ENCODE assay signal across 8 mouse cellular contexts in genomic region chr2:39064687-39065399, GRCm38 (mm10). TPM values are rescaled to one million over a fixed set of nuclear protein-coding genes. Genes with fewer than 3 reads are reported as not detected.
A peak's percentile ranks its signal among the peaks of the same experiment; 100 is the strongest.
DNase-seq lines count a peak whose midpoint lies in the region; ATAC-seq and TF ChIP-seq lines count a peak whose summit lies in the region.

No protein-coding gene starts in this region.

- H3K4me2 ChIP-seq in heart, postnatal 0 days (ENCODE audit: low read depth, low read length) = peak overlapping the region; percentile 92
- H3K4me2 ChIP-seq in forebrain, embryonic 15.5 days (replicated peaks) = peak overlapping the region; percentile 85
- H3K4me2 ChIP-seq in liver, embryonic 15.5 days = peak overlapping the region; percentile 88

- H3K36me3 ChIP-seq in heart, postnatal 0 days (replicated peaks; ENCODE audit: control insufficient read depth, insufficient read depth, low read length) = peaks cover 31% of the 10 kb centered on the region
- H3K36me3 ChIP-seq in forebrain, embryonic 15.5 days = peaks cover 29% of the 10 kb centered on the region
- peaks cover 29% of the 10 kb centered on the region for H3K36me3 ChIP-seq in liver, embryonic 15.5 days (replicated peaks)

- under 1% methylated on average over 25 of the region's 25 CpGs for WGBS in heart, postnatal 0 days
- 4% methylated on average over 25 of the region's 25 CpGs for WGBS in forebrain, embryonic 15.5 days
- 1% methylated on average over 25 of the region's 25 CpGs for WGBS in liver, embryonic 15.5 days (ENCODE audit: insufficient replicate concordance)

- DNase-seq in heart, postnatal 0 days (ENCODE audit: low spot score) = peak; percentile 17
- DNase-seq in heart, postnatal 25 days (ENCODE audit: low spot score) = no peak
- DNase-seq in ovary, postnatal 36 days (ENCODE audit: low spot score) = no peak
- no peak for DNase-seq in layer of hippocampus, postnatal 10 days (ENCODE audit: low spot score in 2 of 2)
- DNase-seq in adrenal gland, adult 2 months = no peak

- peak overlapping the region; percentile 84 for H3K27ac ChIP-seq in heart, postnatal 0 days (ENCODE audit: low read depth)
- peak overlapping the region; percentile 75 for H3K27ac ChIP-seq in forebrain, embryonic 15.5 days (replicated peaks)
- peak overlapping the region; percentile 95 for H3K27ac ChIP-seq in liver, embryonic 15.5 days (replicated peaks)

- H3K4me3 ChIP-seq in heart, postnatal 0 days (ENCODE audit: low read depth, low read length) = peak overlapping the region; percentile 76
- H3K4me3 ChIP-seq in forebrain, embryonic 15.5 days = peak overlapping the region; percentile 98
- H3K4me3 ChIP-seq in liver, embryonic 15.5 days (replicated peaks) = peak overlapping the region; percentile 99

- H3K27me3 ChIP-seq in heart, postnatal 0 days (ENCODE audit: control insufficient read depth, insufficient read depth, low read length) = no peaks in the 10 kb centered on the region
- no peaks in the 10 kb centered on the region for H3K27me3 ChIP-seq in forebrain, embryonic 15.5 days
- H3K27me3 ChIP-seq in liver, embryonic 15.5 days = no peaks in the 10 kb centered on the region

- peak overlapping the region; percentile 92 for H3K9ac ChIP-seq in heart, postnatal 0 days (replicated peaks; ENCODE audit: low read depth, low read length)
- H3K9ac ChIP-seq in forebrain, embryonic 15.5 days (replicated peaks) = peak overlapping the region; percentile 96
- peak overlapping the region; percentile 97 for H3K9ac ChIP-seq in liver, embryonic 15.5 days

- H3K4me1 ChIP-seq in heart, postnatal 0 days (ENCODE audit: control insufficient read depth, insufficient read depth) = peaks cover 6% of the 10 kb centered on the region; the same call in 1 of the 2 replicates
- H3K4me1 ChIP-seq in forebrain, embryonic 15.5 days = peaks cover 13% of the 10 kb centered on the region
- H3K4me1 ChIP-seq in liver, embryonic 15.5 days (replicated peaks) = peaks cover 14% of the 10 kb centered on the region

- intact Hi-C loops in heart, postnatal 25 days (cut with DNase I) = loop anchor here (5.0 kb wide), 1 partner anchor 127 kb away; the partner anchor contains the start of gene Scai

- no peaks in the 10 kb centered on the region for H3K9me3 ChIP-seq in heart, postnatal 0 days (replicated peaks; ENCODE audit: control insufficient read depth, low read length)
- no peaks in the 10 kb centered on the region for H3K9me3 ChIP-seq in forebrain, embryonic 15.5 days
- no peaks in the 10 kb centered on the region for H3K9me3 ChIP-seq in liver, embryonic 15.5 days (replicated peaks)

- TF ChIP-seq EP300 in heart, postnatal 0 days (IDR thresholded peaks at IDR 0.05; ENCODE audit: low read depth) = no peak

- no peak for TF ChIP-seq CTCF in heart, postnatal 0 days (IDR thresholded peaks at IDR 0.05; ENCODE audit: low read depth)

- peak; percentile 69 for ATAC-seq in heart, postnatal 0 days (ENCODE audit: insufficient read depth, low read depth)
- peak; percentile 11 for ATAC-seq in activated CD4-positive, CD25-positive, alpha-beta regulatory T cell, adult 4 months
- ATAC-seq in forebrain, embryonic 15.5 days (replicated peaks) = peak; percentile 90
- peak; percentile 81 for ATAC-seq in liver, embryonic 15.5 days (ENCODE audit: insufficient read depth)

RNA-seq across cellular contexts. Expression of gene Golga1, which starts 0.5 kb away (rescaled TPM):
- 7.7 and 12.4 TPM in 2 replicates for total RNA-seq in heart, postnatal 0 days (2014; rRNA removed; ENCODE audit: low replicate concordance)
- polyA plus RNA-seq in heart, postnatal 0 days (2015; fragmentation: Nextera tagmentation; extraction: Ambion mirVana) = 19.2 and 21.2 TPM in 2 replicates
- 10 to 100 TPM; 14.7 to 15.0 TPM for total RNA-seq in heart, postnatal 25 days (2021)
- 10 to 100 TPM; 23.8 to 26.3 TPM for polyA plus RNA-seq in activated CD4-positive, CD25-positive, alpha-beta regulatory T cell, adult 4 months (2017; shearing (Covaris generic))
- 37.5 and 38.8 TPM in 2 replicates for polyA plus RNA-seq in forebrain, embryonic 15.5 days (2015; fragmentation: Nextera tagmentation; extraction: Ambion mirVana)
- 9.4 and 10.4 TPM in 2 replicates for polyA plus RNA-seq in liver, embryonic 15.5 days (2015; fragmentation: Nextera tagmentation; extraction: Ambion mirVana)
- total RNA-seq in layer of hippocampus, postnatal 10 days (2021) = 10 to 100 TPM; 31.1 to 32.0 TPM
- 10 to 100 TPM; 26.5 to 26.9 TPM for total RNA-seq in adrenal gland, adult 2 months (2021)
- polyA plus RNA-seq in adrenal gland, adult 2 months (2012; rRNA removed) = 4.0 and 7.3 TPM in 2 replicates

RNA-seq across cellular contexts. Expression of gene Rpl35, which starts 59.4 kb away (rescaled TPM):
- 54.2 and 56.4 TPM in 2 replicates for total RNA-seq in heart, postnatal 0 days (2014; rRNA removed; ENCODE audit: low replicate concordance)
- 539 and 573 TPM in 2 replicates for polyA plus RNA-seq in heart, postnatal 0 days (2015; fragmentation: Nextera tagmentation; extraction: Ambion mirVana)
- total RNA-seq in heart, postnatal 25 days (2021) = 100 to 1,000 TPM; 298 to 299 TPM
- 1,000 to 10,000 TPM; 1,939 to 1,985 TPM for polyA plus RNA-seq in activated CD4-positive, CD25-positive, alpha-beta regulatory T cell, adult 4 months (2017; shearing (Covaris generic))
- polyA plus RNA-seq in forebrain, embryonic 15.5 days (2015; fragmentation: Nextera tagmentation; extraction: Ambion mirVana) = 763 and 830 TPM in 2 replicates
- polyA plus RNA-seq in liver, embryonic 15.5 days (2015; fragmentation: Nextera tagmentation; extraction: Ambion mirVana) = 387 and 487 TPM in 2 replicates
- 100 to 1,000 TPM; 308 to 382 TPM for total RNA-seq in layer of hippocampus, postnatal 10 days (2021)
- total RNA-seq in adrenal gland, adult 2 months (2021) = 100 to 1,000 TPM; 510 to 597 TPM
- polyA plus RNA-seq in adrenal gland, adult 2 months (2012; rRNA removed) = 58.5 and 60.0 TPM in 2 replicates

RNA-seq across cellular contexts. Expression of gene Arpc5l, which starts 59.7 kb away (rescaled TPM):
- 13.4 and 36.2 TPM in 2 replicates for total RNA-seq in heart, postnatal 0 days (2014; rRNA removed; ENCODE audit: low replicate concordance)
- 83.0 and 87.2 TPM in 2 replicates for polyA plus RNA-seq in heart, postnatal 0 days (2015; fragmentation: Nextera tagmentation; extraction: Ambion mirVana)
- 10 to 100 TPM; 81.8 to 87.5 TPM for total RNA-seq in heart, postnatal 25 days (2021)
- polyA plus RNA-seq in activated CD4-positive, CD25-positive, alpha-beta regulatory T cell, adult 4 months (2017; shearing (Covaris generic)) = 100 to 1,000 TPM; 120 to 136 TPM
- polyA plus RNA-seq in forebrain, embryonic 15.5 days (2015; fragmentation: Nextera tagmentation; extraction: Ambion mirVana) = 148 and 158 TPM in 2 replicates
- polyA plus RNA-seq in liver, embryonic 15.5 days (2015; fragmentation: Nextera tagmentation; extraction: Ambion mirVana) = 48.9 and 52.9 TPM in 2 replicates
- 100 to 1,000 TPM in 1 of 2 experiments, 10 to 100 TPM in 1; 87.7 to 102 TPM for total RNA-seq in layer of hippocampus, postnatal 10 days (2021)
- total RNA-seq in adrenal gland, adult 2 months (2021) = 10 to 100 TPM; 66.7 to 78.4 TPM
- polyA plus RNA-seq in adrenal gland, adult 2 months (2012; rRNA removed) = 56.4 and 66.7 TPM in 2 replicates

Comparison
In these comparisons a context has a peak if more than half of its experiments do, and no peak if none do; other contexts are left out.
1. ATAC-seq: peak in every context shown above with its lines; median percentile 90 in forebrain, embryonic 15.5 days; 81 in liver, embryonic 15.5 days; 69 in heart, postnatal 0 days; 11 in activated CD4-positive, CD25-positive, alpha-beta regulatory T cell, adult 4 months.